Mouse (Mus musculus) left cerebral cortex, postnatal 14 days (tissue): ENCODE data around the gene Eif2d. TPM values are rescaled to one million over a fixed set of nuclear protein-coding genes. Genes with fewer than 3 reads are reported as not detected.
A peak's percentile ranks its signal among the peaks of the same experiment; 100 is the strongest.
"Not testable (repeated sequence)": the region's sequence is repeated elsewhere in the genome, so short reads cannot be mapped to it uniquely, and the experiment has no call there.

Experiments used
- DNase-seq, 2 experiments: peaks; one replicate each; pipeline ENCODE4 v3.0.0; 2021 to 2022; ENCODE audit warnings: low spot score in 2 of 2, mixed read lengths in 1 of 2
- intact Hi-C: fragments of 180-260 bp; cut with DNase I; formaldehyde crosslinking; loops from one replicate; pipeline ENCODE4 v1.15.1; 2025
- total RNA-seq, 2 experiments: library from RNA; stranded (reverse); gene quantifications; 2 replicates each; pipeline ENCODE4 v1.2.3; 2021

Eif2d gene
- total RNA-seq, 2 experiments from 2014 or later, result 35.4 to 39.6 TPM

- intact Hi-C loops, result loop anchor here (2.0 kb wide), 1 partner anchor 15 kb away; the partner anchor contains the start of gene Eif2d
- no peak for DNase-seq
Observed at GRCm38 (mm10) chr1:131137717-131138118, 15.3 kb upstream of the Eif2d start.

GRCm38 (mm10) chr1:131138191-131139016, 14.6 kb upstream of the Eif2d start, which contains the start of gene Dyrk3:
Gene Dyrk3, minus strand, starts transcription at chr1:131138340.
- DNase-seq, result peak; percentile 91
- intact Hi-C loops, result loop anchor here (2.0 kb wide), 1 partner anchor 14 kb away; the partner anchor contains the start of gene Eif2d

DNA sequence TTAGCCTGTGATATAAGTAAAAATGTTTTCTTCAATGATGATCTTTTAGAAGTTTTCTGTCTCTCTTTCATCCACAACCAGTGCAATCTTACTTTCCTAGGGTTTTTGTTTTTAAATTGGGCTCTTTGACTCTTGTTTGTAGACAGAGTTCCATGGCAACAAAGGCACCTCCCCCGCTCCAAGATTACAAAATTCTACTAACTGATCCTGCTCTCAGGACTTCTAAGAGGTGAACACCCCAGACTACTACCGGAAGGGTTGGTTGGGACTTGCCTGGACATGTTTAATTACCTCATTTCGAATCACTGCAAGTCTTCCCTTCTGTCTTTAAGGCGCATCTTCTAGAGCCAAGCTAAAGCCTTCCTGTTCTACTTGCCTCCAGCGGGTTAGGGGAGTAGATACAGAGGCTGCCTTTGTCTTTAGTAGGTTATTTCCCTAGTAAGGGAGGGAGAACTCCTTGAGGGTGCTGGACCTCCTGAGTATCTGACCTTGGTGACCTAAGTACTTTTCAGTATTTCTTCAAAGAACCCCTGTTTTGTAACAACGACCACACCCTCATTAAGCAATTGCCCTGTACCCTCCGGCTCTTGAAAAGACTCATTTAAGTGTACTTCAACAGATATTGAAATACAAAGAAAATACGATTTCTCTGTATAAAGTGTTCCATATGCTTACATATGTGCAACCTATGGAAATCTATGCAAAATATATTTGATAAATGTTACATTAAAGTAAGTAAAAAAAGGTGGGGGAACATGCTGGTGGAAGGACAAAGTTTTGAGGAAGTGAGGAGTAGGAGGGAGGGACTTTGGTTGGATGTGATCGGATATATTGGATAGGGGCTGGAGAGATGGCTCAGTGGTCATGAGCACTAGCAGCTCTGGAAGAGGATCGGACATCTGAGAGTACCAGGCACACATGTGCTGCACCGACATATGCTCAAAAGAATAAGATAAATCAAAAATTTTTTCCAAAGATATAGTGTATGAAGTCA, 13.6 kb upstream of the Eif2d start:
- intact Hi-C loops, result loop anchor here (2.0 kb wide), 1 partner anchor 13 kb away; the partner anchor contains the start of gene Eif2d
- no peak for DNase-seq

DNA sequence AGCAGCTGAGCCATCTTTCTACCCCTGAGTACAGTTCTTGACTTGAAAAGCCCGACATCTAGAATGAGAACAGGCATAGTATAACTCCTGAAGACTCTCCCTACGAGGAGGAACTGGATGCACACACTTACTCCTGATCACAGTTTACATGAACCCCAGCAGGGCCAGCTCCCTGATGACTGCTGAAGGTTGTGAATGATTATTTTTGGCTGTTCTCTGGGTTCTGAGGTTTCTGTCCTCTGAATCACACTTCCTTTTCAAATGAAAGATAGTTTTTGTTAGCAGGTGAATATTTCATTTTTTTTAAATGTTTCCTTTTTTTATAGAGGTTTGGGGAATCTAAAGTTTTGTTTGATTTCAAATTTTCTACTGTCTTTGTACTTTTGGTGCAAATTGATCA, 11.5 kb upstream of the Eif2d start:
- intact Hi-C loops, result no loop called here
- no peak for DNase-seq

GRCm38 (mm10) chr1:131142472-131142871, 10.5 kb upstream of the Eif2d start:
- intact Hi-C loops, result no loop called here
- no peak for DNase-seq

- intact Hi-C loops, DNase-seq: not testable (repeated sequence)
Observed at GRCm38 (mm10) chr1:131145222-131145621, 7.8 kb upstream of the Eif2d start.

GRCm38 (mm10) chr1:131146181-131146614, 6.8 kb upstream of the Eif2d start:
- DNase-seq, result no peak
- intact Hi-C loops, result no loop called here

DNA sequence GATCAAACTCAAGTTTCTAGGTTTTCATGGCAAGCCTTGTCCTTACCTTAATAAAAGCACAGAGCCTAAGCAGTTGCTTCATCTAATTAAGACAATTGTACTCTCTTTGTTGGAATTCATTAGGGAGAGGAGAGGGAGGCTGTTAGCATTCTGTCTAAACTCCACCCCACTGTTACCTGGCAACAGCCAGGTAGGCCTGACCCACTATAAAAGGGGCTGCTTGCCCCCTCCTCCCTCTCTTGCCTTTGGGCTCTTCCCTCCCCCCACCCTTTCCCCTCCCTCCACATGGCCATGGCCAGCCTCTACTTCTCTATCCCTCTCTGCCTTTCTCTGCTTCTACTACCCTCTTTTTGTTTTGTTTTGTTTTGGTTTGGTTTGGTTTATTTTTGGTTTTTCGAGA, 3.5 kb upstream of the Eif2d start:
- intact Hi-C loops, result no loop called here
- no peak for DNase-seq

DNA sequence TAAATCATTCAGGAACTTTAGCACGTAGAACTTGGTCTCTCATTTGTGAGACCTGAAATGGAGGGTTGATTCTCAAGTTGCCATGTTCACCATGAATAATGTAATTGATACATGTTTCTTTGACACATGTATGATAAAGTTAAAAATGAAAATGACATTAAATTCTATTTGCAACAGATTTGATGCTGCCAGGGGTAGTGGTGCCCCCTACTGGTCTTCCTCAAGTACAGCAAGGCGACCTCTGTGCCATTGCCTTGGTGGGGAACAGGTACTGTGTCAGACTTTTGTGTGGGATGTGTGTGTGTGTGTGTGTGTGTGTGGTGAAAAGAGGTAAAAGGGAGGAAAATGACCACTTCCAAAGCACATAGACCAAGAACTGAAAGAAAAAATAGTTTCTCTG, 2.5 kb downstream of the Eif2d start:
- intact Hi-C loops, result no loop called here

GRCm38 (mm10) chr1:131159573-131160327, 6.8 kb downstream of the Eif2d start:
- intact Hi-C loops, result not testable (repeated sequence)

More for the DNA sequence above, 2.5 kb downstream of the Eif2d start:
- no peak for DNase-seq

GRCm38 (mm10) chr1:131161091-131161490, 8.1 kb downstream of the Eif2d start:
- intact Hi-C loops, result no loop called here
- DNase-seq, result no peak

More at GRCm38 (mm10) chr1:131159573-131160327, 6.8 kb downstream of the Eif2d start:
- DNase-seq, result not testable (repeated sequence)

DNA sequence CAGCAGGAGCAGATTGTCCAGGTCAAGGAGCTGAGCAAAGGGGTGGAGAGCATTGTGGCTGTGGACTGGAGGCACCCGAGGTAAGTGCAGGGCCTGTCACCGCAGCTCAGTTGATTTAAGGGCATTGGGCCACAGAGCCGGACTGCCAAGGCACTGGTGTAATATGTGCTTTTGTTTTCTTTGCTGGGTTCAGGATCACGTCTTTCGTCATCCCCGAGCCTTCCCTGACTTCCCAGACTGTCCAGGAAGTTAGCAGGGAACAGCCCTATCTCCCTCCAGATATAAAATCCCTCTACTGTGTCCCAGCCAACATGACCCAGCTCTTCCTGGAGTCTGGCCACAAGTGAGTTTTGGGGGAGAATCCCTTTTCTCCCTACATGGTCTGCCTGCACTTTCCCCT, 11.4 kb downstream of the Eif2d start:
- intact Hi-C loops, result no loop called here
- DNase-seq, result no peak

GRCm38 (mm10) chr1:131167612-131168011, 14.6 kb downstream of the Eif2d start:
- DNase-seq, result peak in 1 of 2 experiments; percentile 20
- intact Hi-C loops, result no loop called here

DNA sequence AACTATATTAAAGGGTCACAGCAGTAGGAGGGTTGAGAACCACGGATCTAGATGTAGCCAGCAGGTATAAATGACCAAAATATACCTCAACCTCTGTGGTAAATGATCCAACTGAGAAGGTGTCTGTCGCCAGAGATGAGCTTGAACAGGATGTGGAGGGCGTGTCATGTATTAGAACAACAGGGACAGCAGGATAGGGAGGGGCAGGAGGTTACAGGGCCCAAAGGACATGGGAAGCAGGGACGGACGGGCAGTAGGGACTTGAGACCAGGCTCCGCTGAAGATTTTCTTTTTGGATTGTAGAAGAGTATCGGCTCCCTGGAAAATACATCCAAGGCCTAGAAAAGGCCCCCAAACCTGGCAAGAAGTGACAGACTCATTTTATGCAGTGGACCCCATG, 20.0 kb downstream of the Eif2d start:
- intact Hi-C loops, result no loop called here

DNA sequence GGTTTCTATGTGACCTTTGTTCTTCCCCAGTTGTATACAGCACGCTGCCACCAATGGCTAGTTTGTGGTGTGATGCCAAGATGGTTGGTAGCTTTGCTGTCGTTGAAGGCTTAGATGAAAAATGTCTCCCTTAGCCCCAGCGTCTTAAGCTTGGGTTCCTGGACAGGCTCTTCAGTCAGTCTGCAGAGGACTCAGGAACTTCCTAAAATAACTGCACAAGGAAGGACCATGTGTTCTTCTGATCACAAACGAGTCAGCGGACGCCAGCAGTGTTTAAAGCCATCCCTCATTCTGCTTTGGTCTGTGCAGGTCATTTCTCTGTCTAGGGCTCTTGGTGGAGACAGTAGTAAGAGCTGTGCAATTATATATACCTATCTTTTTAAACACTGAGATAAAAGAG, 20.8 kb downstream of the Eif2d start:
- intact Hi-C loops, result no loop called here
- DNase-seq, result no peak

More for the DNA sequence above, 20.0 kb downstream of the Eif2d start:
- no peak for DNase-seq

- no peak for DNase-seq
- intact Hi-C loops, result no loop called here
Observed at GRCm38 (mm10) chr1:131174299-131174861, 21.4 kb downstream of the Eif2d start.

DNA sequence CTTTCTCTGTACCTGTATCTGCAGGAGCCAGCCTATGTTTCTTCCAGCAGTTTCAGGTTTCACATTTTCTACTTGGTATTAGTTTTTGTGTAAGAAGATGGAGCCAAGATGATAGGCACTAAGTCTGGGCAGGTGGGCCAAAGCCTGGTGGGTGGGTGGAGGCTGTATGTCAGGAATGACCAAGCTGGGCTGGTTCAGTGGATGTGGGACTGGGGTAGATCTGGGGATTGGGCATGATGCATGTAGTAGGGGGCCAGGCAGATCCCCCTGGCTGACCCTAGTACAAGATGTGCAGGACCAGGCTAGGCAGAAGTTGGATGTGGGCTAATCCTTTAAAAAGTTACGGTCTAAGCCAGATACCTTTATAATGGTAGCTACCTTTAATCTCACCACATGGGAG, 22.2 kb downstream of the Eif2d start:
- no peak for DNase-seq
- intact Hi-C loops, result no loop called here

DNA sequence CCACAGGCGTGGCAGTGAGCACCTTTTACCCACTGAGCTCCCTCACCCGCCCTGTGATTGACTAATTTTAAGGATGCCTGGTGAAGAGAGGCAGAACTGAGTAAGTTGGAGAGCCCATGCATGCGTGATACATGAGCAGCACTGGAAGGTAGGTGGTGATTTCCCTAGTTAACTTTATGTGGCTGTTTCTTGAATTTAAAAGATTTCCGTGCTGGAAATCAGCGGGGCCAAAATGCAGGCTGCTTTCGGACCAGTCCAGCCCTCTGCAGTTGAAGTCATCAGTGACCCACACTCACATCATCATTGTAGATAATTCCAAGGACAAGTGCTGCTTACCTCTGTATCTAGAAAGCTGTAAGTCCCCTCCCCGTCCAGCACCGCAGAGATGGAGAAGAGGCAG, 22.8 kb downstream of the Eif2d start:
- intact Hi-C loops, result no loop called here

DNA sequence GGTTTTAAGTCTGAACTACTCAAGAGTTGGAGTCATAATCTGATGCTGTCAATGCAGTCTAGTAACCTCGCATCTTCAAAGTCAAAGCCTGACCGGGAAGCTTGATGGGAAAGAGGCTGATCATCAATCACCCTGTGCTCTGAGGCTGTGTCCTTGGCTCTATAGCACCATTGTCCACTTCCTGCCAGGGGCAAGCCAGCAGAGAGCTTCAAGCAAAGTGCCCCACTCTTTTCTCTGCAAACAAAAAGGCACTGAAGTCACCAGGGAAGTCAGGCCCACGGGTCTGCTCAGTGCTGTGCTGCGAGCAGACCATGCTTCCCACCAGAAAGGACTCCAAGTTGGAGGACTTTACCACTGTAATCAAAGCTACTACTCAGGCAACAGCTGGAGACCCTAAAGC, 24.3 kb downstream of the Eif2d start:
- intact Hi-C loops, result no loop called here
- DNase-seq, result no peak

More for the DNA sequence above, 22.8 kb downstream of the Eif2d start:
- DNase-seq, result no peak
